Mouse (Mus musculus): ENCODE data around the gene Pold3.

DNA sequence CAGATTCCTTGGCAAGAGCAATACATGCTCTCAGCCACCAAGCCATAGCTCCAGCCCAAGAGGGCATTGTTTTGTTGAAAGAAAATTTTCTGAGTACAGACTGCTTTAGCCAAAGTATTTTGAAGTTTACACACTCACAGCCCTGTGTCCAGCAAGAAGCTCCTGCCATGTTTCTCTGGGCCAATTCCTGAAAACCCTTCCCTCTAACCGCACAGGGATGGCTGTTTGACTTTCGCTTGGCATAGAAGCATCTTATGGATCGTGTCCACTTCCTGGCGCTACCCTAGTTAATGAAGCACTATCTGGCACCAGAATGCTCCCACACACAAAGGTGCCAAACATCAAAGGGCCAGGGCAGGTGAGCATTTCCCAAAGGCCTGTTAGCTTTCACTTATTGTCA lies 27.2 kb upstream of the Pold3 start:
- TF ChIP-seq POLR2A (IDR thresholded peaks at IDR 0.05; ENCODE audit: insufficient read depth, low read depth, low read length) (no peak), CTCF (IDR thresholded peaks at IDR 0.05; ENCODE audit: insufficient read depth, low read depth, low read length) (no peak)

All from olfactory bulb, adult 2 months (tissue).